Mouse (Mus musculus) spleen, postnatal 4 days (tissue): ENCODE measurements around the gene A930017K11Rik.

Experiments used
- DNase-seq, 2 experiments: peaks; one replicate each; pipeline ENCODE4 v3.0.0; 2022; ENCODE audit warnings: low spot score in 2 of 2

Gene A930017K11Rik

GRCm38 (mm10) chr17:25951803-25952623 lies at the start of gene A930017K11Rik:
Gene A930017K11Rik, minus strand, starts transcription at chr17:25952565.
- DNase-seq: peak in 1 of 2 experiments; percentile 69

- DNase-seq: peak in 1 of 2 experiments; percentile 54
Observed at GRCm38 (mm10) chr17:25998425-25998824, 46.1 kb upstream of the A930017K11Rik start.

- DNase-seq: no peak
Observed at GRCm38 (mm10) chr17:25993489-25993888, 41.1 kb upstream of the A930017K11Rik start.

GRCm38 (mm10) chr17:25992274-25992673 lies 39.9 kb upstream of the A930017K11Rik start:
- DNase-seq: no peak

GRCm38 (mm10) chr17:25990331-25990730 lies 38.0 kb upstream of the A930017K11Rik start:
- no peak for DNase-seq

- peak; percentile 89 to 94 for DNase-seq
Observed at GRCm38 (mm10) chr17:25985306-25986294, 33.2 kb upstream of the A930017K11Rik start, which contains the start of gene Capn15. Gene Capn15, minus strand, starts transcription at chr17:25985796.

- peak in 1 of 2 experiments; percentile 74 for DNase-seq
Observed at GRCm38 (mm10) chr17:25984556-25985305, 32.4 kb upstream of the A930017K11Rik start.

- DNase-seq: no peak
Observed at GRCm38 (mm10) chr17:25984066-25984465, 31.7 kb upstream of the A930017K11Rik start.

GRCm38 (mm10) chr17:25982913-25983312 lies 30.5 kb upstream of the A930017K11Rik start:
- no peak for DNase-seq

GRCm38 (mm10) chr17:25980854-25981253 lies 28.5 kb upstream of the A930017K11Rik start:
- no peak for DNase-seq

GRCm38 (mm10) chr17:25979829-25980738 lies 27.7 kb upstream of the A930017K11Rik start:
- no peak for DNase-seq

GRCm38 (mm10) chr17:25970954-25971707 lies 18.8 kb upstream of the A930017K11Rik start:
- DNase-seq: no peak

- DNase-seq: no peak
Observed at GRCm38 (mm10) chr17:25970448-25970847, 18.1 kb upstream of the A930017K11Rik start.

GRCm38 (mm10) chr17:25968176-25968575 lies 15.8 kb upstream of the A930017K11Rik start:
- DNase-seq: no peak

GRCm38 (mm10) chr17:25967652-25968051 lies 15.3 kb upstream of the A930017K11Rik start:
- no peak for DNase-seq

GRCm38 (mm10) chr17:25964271-25964670 lies 11.9 kb upstream of the A930017K11Rik start:
- no peak for DNase-seq

GRCm38 (mm10) chr17:25962413-25962905 lies 10.1 kb upstream of the A930017K11Rik start:
- peak in 1 of 2 experiments; percentile 69 for DNase-seq

- DNase-seq: peak; percentile 77 to 83
Observed at GRCm38 (mm10) chr17:25961566-25961965, 9.2 kb upstream of the A930017K11Rik start.
